Mouse (Mus musculus) CH12.LX (cell line): ENCODE measurements around the gene Npb. TPM values are rescaled to one million over a fixed set of nuclear protein-coding genes. Genes with fewer than 3 reads are reported as not detected.

Experiments
- DNase-seq: peaks from one replicate; pipeline ENCODE4 v3.0.0-alpha.2; 2013; ENCODE audit errors: extremely low read depth
- H3K27ac ChIP-seq: 2 replicates; pipeline ENCODE4 v1.5.1; 2012; ENCODE audit warnings: low read depth, mild to moderate bottlenecking, control low read depth, moderate library complexity; ENCODE audit not compliant: insufficient read depth
- H3K27me3 ChIP-seq: replicated peaks from 2 replicates; pipeline ENCODE3; 2012; ENCODE audit warnings: inconsistent platforms
- H3K36me3 ChIP-seq, 2 experiments: replicated peaks in 1 of 2; 2 replicates each; pipeline versions ENCODE3 to v1.6.1; 2012; ENCODE audit warnings: inconsistent platforms in 1 of 2, low read length in 1 of 2, mild to moderate bottlenecking in 1 of 2, mixed read lengths in 1 of 2, moderate library complexity in 1 of 2; ENCODE audit not compliant: control insufficient read depth in 1 of 2, insufficient read depth in 1 of 2
- H3K4me1 ChIP-seq, 2 experiments: 2 replicates each; pipeline ENCODE4 v1.6.1; 2012; ENCODE audit warnings: inconsistent platforms in 1 of 2, moderate library complexity in 1 of 2; ENCODE audit not compliant: insufficient read depth in 2 of 2, control insufficient read depth in 1 of 2
- H3K4me2 ChIP-seq: 2 replicates; pipeline ENCODE4 v1.6.1; 2012; ENCODE audit warnings: low read depth, mild to moderate bottlenecking, control low read depth; ENCODE audit not compliant: poor library complexity, insufficient read depth, severe bottlenecking
- H3K4me3 ChIP-seq, 3 experiments: fragments of 150-350 bp in 1 of 3; sonication (generic) in 1 of 3; replicated peaks in 1 of 3; 2 replicates each; pipeline versions ENCODE3 to v1.5.1; 2011 to 2012; ENCODE audit warnings: low read depth in 2 of 3, low read length in 2 of 3, mild to moderate bottlenecking in 2 of 3, moderate library complexity in 2 of 3, control low read depth in 1 of 3, improper control_type of control experiment in 1 of 3, inconsistent platforms in 1 of 3, mixed read lengths in 1 of 3; ENCODE audit not compliant: poor library complexity in 1 of 3
- H3K79me2 ChIP-seq: replicated peaks from 2 replicates; pipeline ENCODE4 v1.6.1; 2012; ENCODE audit warnings: mild to moderate bottlenecking, moderate library complexity; ENCODE audit not compliant: control insufficient read depth, poor library complexity, insufficient read depth, severe bottlenecking; ENCODE audit errors: extremely low read depth
- H3K9ac ChIP-seq: 2 replicates; pipeline ENCODE4 v1.6.1; 2012; ENCODE audit warnings: low read depth, mild to moderate bottlenecking, control low read depth, moderate library complexity; ENCODE audit not compliant: insufficient read depth
- H3K9me3 ChIP-seq: replicated peaks from 2 replicates; pipeline ENCODE3; 2012; ENCODE audit warnings: low read length, inconsistent platforms, mixed read lengths
- CHD1 ChIP-seq: IDR thresholded peaks from 2 replicates; pipeline ENCODE4 v1.6.1; 2012; ENCODE audit warnings: low read depth, low read length, improper control_type of control experiment, inconsistent platforms
- CHD2 ChIP-seq: IDR thresholded peaks from 2 replicates; pipeline ENCODE4 v1.6.1; 2011; ENCODE audit warnings: low read length, improper control_type of control experiment
- CTCF ChIP-seq, 2 experiments: IDR thresholded peaks in 1 of 2; conservative IDR thresholded peaks in 1 of 2; 2 replicates each; pipeline ENCODE4 v1.5.1; 2011 to 2012; ENCODE audit warnings: low read depth in 2 of 2, low read length in 2 of 2, improper control_type of control experiment in 1 of 2, inconsistent platforms in 1 of 2, mild to moderate bottlenecking in 1 of 2, moderate library complexity in 1 of 2
- E2F4 ChIP-seq: IDR thresholded peaks from 2 replicates; pipeline ENCODE4 v1.6.1; 2011; ENCODE audit warnings: low read depth, low read length, improper control_type of control experiment; ENCODE audit not compliant: insufficient replicate concordance
- ELF1 ChIP-seq: IDR thresholded peaks from 2 replicates; pipeline ENCODE4 v1.6.1; 2014; ENCODE audit warnings: low read depth, mild to moderate bottlenecking, inconsistent platforms, low read length, improper control_type of control experiment
- EP300 ChIP-seq: IDR thresholded peaks from 2 replicates; pipeline ENCODE4 v1.6.1; 2011; ENCODE audit warnings: low read length, improper control_type of control experiment
- ETS1 ChIP-seq: conservative IDR thresholded peaks from 2 replicates; pipeline ENCODE4 v1.6.1; 2012; ENCODE audit warnings: low read depth, mild to moderate bottlenecking, inconsistent platforms, low read length, improper control_type of control experiment, moderate library complexity
- GABPA ChIP-seq: IDR thresholded peaks from 2 replicates; pipeline ENCODE4 v1.6.1; 2012; ENCODE audit warnings: low read depth, low read length, improper control_type of control experiment, inconsistent platforms; ENCODE audit not compliant: insufficient replicate concordance
- IRF4 ChIP-seq: IDR thresholded peaks from 2 replicates; pipeline ENCODE4 v1.6.1; 2014; ENCODE audit warnings: low read depth, mild to moderate bottlenecking, inconsistent platforms, low read length, improper control_type of control experiment
- JUN ChIP-seq: IDR thresholded peaks from 2 replicates; pipeline ENCODE4 v1.6.1; 2011; ENCODE audit warnings: low read depth, mild to moderate bottlenecking, low read length, improper control_type of control experiment, moderate library complexity; ENCODE audit not compliant: insufficient read depth
- JUND ChIP-seq: conservative IDR thresholded peaks from 2 replicates; pipeline ENCODE4 v1.6.1; 2011; ENCODE audit warnings: low read depth, low read length, improper control_type of control experiment
- KAT2A ChIP-seq: IDR thresholded peaks from 2 replicates; pipeline ENCODE4 v1.6.1; 2012; ENCODE audit warnings: low read length, improper control_type of control experiment, inconsistent platforms; ENCODE audit not compliant: insufficient replicate concordance
- MAX ChIP-seq: IDR thresholded peaks from 2 replicates; pipeline ENCODE4 v1.6.1; 2011; ENCODE audit warnings: low read length, improper control_type of control experiment
- MAZ ChIP-seq: IDR thresholded peaks from 2 replicates; pipeline ENCODE4 v1.6.1; 2012; ENCODE audit warnings: low read depth, mild to moderate bottlenecking, inconsistent platforms, low read length, improper control_type of control experiment, moderate library complexity
- MEF2A ChIP-seq: IDR thresholded peaks from 2 replicates; pipeline ENCODE4 v1.6.1; 2014; ENCODE audit warnings: low read depth, mild to moderate bottlenecking, inconsistent platforms, low read length, improper control_type of control experiment, borderline replicate concordance
- MYC ChIP-seq: IDR thresholded peaks from 2 replicates; pipeline ENCODE4 v1.6.1; 2011; ENCODE audit warnings: low read depth, mild to moderate bottlenecking, improper control_type of control experiment, low read length
- NELFE ChIP-seq: IDR thresholded peaks from 2 replicates; pipeline ENCODE4 v1.6.1; 2011; ENCODE audit warnings: low read depth, low read length, improper control_type of control experiment
- NRF1 ChIP-seq: IDR thresholded peaks from 2 replicates; pipeline ENCODE4 v1.6.1; 2014; ENCODE audit warnings: low read depth, mild to moderate bottlenecking, inconsistent platforms, low read length, improper control_type of control experiment, moderate library complexity
- PAX5 ChIP-seq: IDR thresholded peaks from 2 replicates; pipeline ENCODE4 v1.6.1; 2012; ENCODE audit warnings: low read length, inconsistent platforms, mixed read lengths
- POLR2A ChIP-seq: IDR thresholded peaks from 2 replicates; pipeline ENCODE4 v1.6.1; 2011; ENCODE audit warnings: low read depth, mild to moderate bottlenecking, improper control_type of control experiment, low read length
- POLR2AphosphoS2 ChIP-seq: IDR thresholded peaks from 2 replicates; pipeline ENCODE4 v1.6.1; 2011; ENCODE audit warnings: low read depth, low read length, improper control_type of control experiment
- RCOR1 ChIP-seq: conservative IDR thresholded peaks from 2 replicates; pipeline ENCODE4 v1.6.1; 2012; ENCODE audit warnings: low read depth, mild to moderate bottlenecking, inconsistent platforms, low read length, improper control_type of control experiment
- SIN3A ChIP-seq: IDR thresholded peaks from 2 replicates; pipeline ENCODE4 v1.6.1; 2012; ENCODE audit warnings: low read length, improper control_type of control experiment, inconsistent platforms
- SMC3 ChIP-seq: IDR thresholded peaks from 2 replicates; pipeline ENCODE4 v1.6.1; 2011; ENCODE audit warnings: low read depth, low read length, improper control_type of control experiment
- TBP ChIP-seq: conservative IDR thresholded peaks from 2 replicates; pipeline ENCODE4 v1.6.1; 2011; ENCODE audit warnings: low read depth, low read length, improper control_type of control experiment
- TCF12 ChIP-seq: IDR thresholded peaks from 2 replicates; pipeline ENCODE4 v1.6.1; 2014; ENCODE audit warnings: low read depth, mild to moderate bottlenecking, inconsistent platforms, low read length, improper control_type of control experiment
- UBTF ChIP-seq: IDR thresholded peaks from 2 replicates; pipeline ENCODE4 v1.6.1; 2012; ENCODE audit warnings: low read depth, mild to moderate bottlenecking, inconsistent platforms, low read length, improper control_type of control experiment, moderate library complexity
- USF1 ChIP-seq: IDR thresholded peaks from 2 replicates; pipeline ENCODE4 v1.6.1; 2014; ENCODE audit warnings: low read depth, mild to moderate bottlenecking, inconsistent platforms, low read length, improper control_type of control experiment
- USF2 ChIP-seq: conservative IDR thresholded peaks from 2 replicates; pipeline ENCODE4 v1.6.1; 2011; ENCODE audit warnings: low read depth, low read length, improper control_type of control experiment
- ZC3H11A ChIP-seq: IDR thresholded peaks from 2 replicates; pipeline ENCODE4 v1.6.1; 2012; ENCODE audit warnings: low read depth, mild to moderate bottlenecking, inconsistent platforms, low read length, improper control_type of control experiment
- ZKSCAN1 ChIP-seq: IDR thresholded peaks from 2 replicates; pipeline ENCODE4 v1.6.1; 2012; ENCODE audit warnings: low read depth, inconsistent platforms, low read length, improper control_type of control experiment, borderline replicate concordance
- ZMIZ1 ChIP-seq: IDR thresholded peaks from 2 replicates; pipeline ENCODE4 v1.6.1; 2012; ENCODE audit warnings: low read depth, mild to moderate bottlenecking, inconsistent platforms, low read length, improper control_type of control experiment
- ZNF384 ChIP-seq: IDR thresholded peaks from 2 replicates; pipeline ENCODE4 v1.6.1; 2012; ENCODE audit warnings: low read depth, low read length, improper control_type of control experiment, inconsistent platforms
- dilution Hi-C: fragments of 300-500 bp; cut with MboI; formaldehyde crosslinking; loops from 2 replicates; pipeline ENCODE4 v1.14.3; 2020; ENCODE audit warnings: low sequenced_read_pairs; ENCODE audit not compliant: extremely low pct_unique_long_range_greater_than_20kb, extremely low pct_ligation_motif_present
- in situ Hi-C: fragments of 300-500 bp; cut with MboI; formaldehyde crosslinking; loops from 3 replicates; pipeline ENCODE4 v1.14.3; 2019; ENCODE audit warnings: low sequenced_read_pairs, low pct_ligation_motif_present, low pct_unique_long_range_greater_than_20kb, mixed read lengths
- polyA plus RNA-seq: library from polyadenylated mRNA; unstranded; fragments of >175 nt; gene quantifications from 2 replicates; pipeline ENCODE4 v1.2.1, GENCODE M21; 2012; ENCODE audit warnings: low read depth; ENCODE audit not compliant: insufficient read length
- total RNA-seq, 2 experiments: library from RNA; depleted of rRNA; stranded (reverse); fragments of 300-350 nt in 1 of 2; fragments of >200 nt in 1 of 2; gene quantifications; 2 replicates each; pipeline ENCODE4 v1.2.3; 2012 to 2014

The Npb gene
- total and polyA plus RNA-seq, 3 experiments, result 0.55 to 1.3 TPM; not detected in 1

- TF ChIP-seq ZKSCAN1, result no peak
Measured at GRCm38 (mm10) chr11:120632559-120633519, 24.6 kb downstream of the Npb start (continued).

DNA sequence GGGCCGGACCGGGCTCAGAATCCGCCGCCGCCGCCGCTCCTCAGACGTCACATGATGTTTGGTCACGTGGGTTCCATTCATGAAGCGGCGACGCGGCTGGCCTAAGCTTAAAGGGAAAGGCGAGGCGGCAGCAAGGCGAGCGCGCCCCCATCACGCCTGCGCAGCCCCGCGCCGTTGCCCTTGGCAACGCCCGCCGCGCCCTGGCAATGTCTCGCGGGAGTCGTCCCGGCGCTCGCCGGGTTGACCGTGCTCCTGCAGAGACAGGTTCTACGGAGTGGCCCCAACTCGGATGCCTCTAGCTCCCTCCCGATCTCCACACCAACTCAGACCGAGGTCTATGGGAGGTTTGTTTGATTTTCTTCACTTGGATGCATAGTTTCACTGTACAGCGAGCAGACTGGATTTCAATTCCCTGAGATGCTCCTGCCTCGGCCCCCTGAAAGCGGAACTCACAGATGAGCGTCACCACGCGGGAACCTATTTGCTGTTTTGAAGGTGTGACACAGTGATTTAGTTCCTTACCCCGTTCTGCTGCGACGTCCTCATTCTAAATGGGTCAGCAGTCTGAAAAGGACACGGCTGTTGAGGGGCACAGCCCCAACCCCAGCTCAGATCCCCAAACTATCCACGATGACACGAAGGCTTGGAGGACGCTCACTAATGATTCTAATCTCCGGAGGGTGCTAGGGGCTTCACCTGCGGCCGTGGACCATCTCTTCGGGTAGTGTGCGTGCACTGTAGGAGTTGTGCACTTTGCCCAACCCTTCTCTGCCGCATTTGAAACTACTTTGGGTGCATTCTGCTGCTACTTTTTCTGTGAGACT is 25.5 kb downstream of the Npb start, which contains the start of gene Mafg:
Mafg (minus strand) TSS at position 81 of the 824 bp plus-strand sequence.
- no peaks in the 10 kb centered on the region for H3K9me3 ChIP-seq
- H3K9ac ChIP-seq, result peak within 1 kb of the TSS; percentile 96
- H3K4me1 ChIP-seq, result peaks cover 19 to 41% of the 10 kb centered on the region in 2 experiments
- H3K27me3 ChIP-seq, result no peaks in the 10 kb centered on the region
- peak; percentile 98 for DNase-seq
- in situ Hi-C loops (no loop called here), dilution Hi-C loops (no loop called here)
- peak within 1 kb of the TSS; percentile 71 for H3K27ac ChIP-seq
- H3K4me2 ChIP-seq, result peak within 1 kb of the TSS; percentile 87
- peak within 1 kb of the TSS; percentile 74 to 93 (median 83) for H3K4me3 ChIP-seq
- peaks cover 36% of the 10 kb centered on the region for H3K79me2 ChIP-seq
- H3K36me3 ChIP-seq, result peaks cover 9 to 25% of the 10 kb centered on the region in 2 experiments
- no peak for TF ChIP-seq UBTF
- peak; percentile 69; the same call in 1 of the 2 replicates for TF ChIP-seq TBP
- no peak for TF ChIP-seq ZKSCAN1
- TF ChIP-seq USF2, result peak; percentile 93
- no peak for TF ChIP-seq GABPA
- peak; percentile 16; the same call in 1 of the 2 replicates for TF ChIP-seq SMC3
- TF ChIP-seq MAX, result peak; percentile 95
- TF ChIP-seq IRF4, result no peak; the same call in 1 of the 2 replicates
- TF ChIP-seq E2F4, result peak; percentile 58; the same call in 1 of the 2 replicates
- TF ChIP-seq KAT2A, result no peak
- TF ChIP-seq JUN, result no peak
- peak; percentile 98 for TF ChIP-seq CHD2
- no peak for TF ChIP-seq ZNF384
- TF ChIP-seq MYC, result peak; percentile 80
- no peak for TF ChIP-seq PAX5
- TF ChIP-seq JUND, result no peak
- peak; percentile 55 for TF ChIP-seq TCF12
- no peak for TF ChIP-seq EP300
- no peak for TF ChIP-seq CHD1
- TF ChIP-seq ETS1, result no peak; the same call in none of the 2 replicates
- peak; percentile 74 for TF ChIP-seq NELFE
- no peak for TF ChIP-seq ZMIZ1
- TF ChIP-seq POLR2A, result peak; percentile 90
- no peak for TF ChIP-seq MAZ
- no peak for TF ChIP-seq CTCF (conservative IDR thresholded peaks at IDR 0.05 in 1 of 2, IDR thresholded peaks at IDR 0.05 in 1 of 2; ENCODE audit: low read depth in 2 of 2, low read length in 2 of 2)
- 0 out of 2 replicates have a peak, but pooled peaks have one; percentile 18 for TF ChIP-seq MEF2A
- TF ChIP-seq POLR2AphosphoS2, result no peak
- TF ChIP-seq ZC3H11A, result no peak
- TF ChIP-seq ELF1, result peak; percentile 16
- peak; percentile 81; the same call in 1 of the 2 replicates for TF ChIP-seq SIN3A
- peak; percentile 97 for TF ChIP-seq USF1
- 0 out of 2 replicates have a peak, but pooled peaks have one; percentile 27 for TF ChIP-seq RCOR1
- peak; percentile 96 for TF ChIP-seq NRF1
